Mouse (Mus musculus) gastrocnemius, postnatal 4 days (tissue): Measurements from ENCODE around the gene Neurod1. TPM values are rescaled to one million over a fixed set of nuclear protein-coding genes. Genes with fewer than 3 reads are reported as not detected.
A peak's percentile ranks its signal among the peaks of the same experiment; 100 is the strongest.

Source experiments
- DNase-seq, 2 experiments: peaks; one replicate each; pipeline ENCODE4 v3.0.0; 2021 to 2022; ENCODE audit warnings: low spot score in 2 of 2, mixed read lengths in 2 of 2
- long read RNA-seq, 2 experiments: library from polyadenylated mRNA; stranded (forward); transcript quantifications; one replicate each; pipeline ENCODE4 v2.0.0; 2021
- total RNA-seq, 2 experiments: library from RNA; stranded (reverse); gene quantifications; 2 replicates each; pipeline ENCODE4 v1.2.3; 2021

Gene Neurod1
- not detected for total RNA-seq
- long read RNA-seq, experiment 1: 0 reads
- long read RNA-seq, experiment 2: 0 reads

DNA sequence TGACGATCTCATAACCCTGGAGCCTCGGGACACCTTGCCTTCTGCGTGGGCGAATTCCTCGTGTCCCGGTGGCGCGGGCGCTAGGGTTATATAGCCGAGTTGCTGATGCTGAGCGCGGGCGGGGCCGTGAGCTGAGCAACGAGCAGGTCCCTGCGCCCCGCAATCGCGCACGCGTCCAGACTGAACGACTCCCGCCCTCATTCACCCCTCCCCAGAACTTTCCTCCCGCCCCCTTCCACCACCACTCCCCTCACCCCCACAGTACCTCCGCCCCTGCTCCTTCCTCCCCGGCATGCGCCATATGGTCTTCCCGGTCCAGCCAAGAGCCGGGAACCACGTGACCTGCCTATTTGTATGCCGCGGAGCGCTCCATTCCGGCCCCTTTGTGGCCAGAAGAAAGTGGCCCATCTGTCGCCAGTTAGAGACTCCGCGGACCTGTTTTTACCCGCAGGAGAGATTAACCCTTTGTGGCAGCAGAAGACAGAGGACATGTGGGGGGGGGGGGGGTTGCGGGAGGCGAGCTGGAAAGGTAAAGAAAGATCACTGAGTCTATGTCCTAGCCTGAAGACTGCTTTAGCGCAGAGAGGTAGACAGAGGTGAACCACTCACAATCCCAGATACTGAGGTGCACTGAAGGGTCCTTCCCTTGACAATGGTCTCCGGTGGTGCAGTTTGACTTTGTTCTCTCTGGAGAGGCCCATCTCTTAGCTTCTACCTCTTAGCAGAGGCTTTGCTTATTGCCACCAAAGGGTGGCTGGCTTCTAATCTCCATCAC lies at the start of gene Neurod1, which contains the start of gene Cerkl:
Neurod1 (minus strand) TSS at position 177 of the 775 bp plus-strand sequence.
Cerkl (minus strand) TSS at position 211 of the 775 bp plus-strand sequence.
- no peak for DNase-seq

DNA sequence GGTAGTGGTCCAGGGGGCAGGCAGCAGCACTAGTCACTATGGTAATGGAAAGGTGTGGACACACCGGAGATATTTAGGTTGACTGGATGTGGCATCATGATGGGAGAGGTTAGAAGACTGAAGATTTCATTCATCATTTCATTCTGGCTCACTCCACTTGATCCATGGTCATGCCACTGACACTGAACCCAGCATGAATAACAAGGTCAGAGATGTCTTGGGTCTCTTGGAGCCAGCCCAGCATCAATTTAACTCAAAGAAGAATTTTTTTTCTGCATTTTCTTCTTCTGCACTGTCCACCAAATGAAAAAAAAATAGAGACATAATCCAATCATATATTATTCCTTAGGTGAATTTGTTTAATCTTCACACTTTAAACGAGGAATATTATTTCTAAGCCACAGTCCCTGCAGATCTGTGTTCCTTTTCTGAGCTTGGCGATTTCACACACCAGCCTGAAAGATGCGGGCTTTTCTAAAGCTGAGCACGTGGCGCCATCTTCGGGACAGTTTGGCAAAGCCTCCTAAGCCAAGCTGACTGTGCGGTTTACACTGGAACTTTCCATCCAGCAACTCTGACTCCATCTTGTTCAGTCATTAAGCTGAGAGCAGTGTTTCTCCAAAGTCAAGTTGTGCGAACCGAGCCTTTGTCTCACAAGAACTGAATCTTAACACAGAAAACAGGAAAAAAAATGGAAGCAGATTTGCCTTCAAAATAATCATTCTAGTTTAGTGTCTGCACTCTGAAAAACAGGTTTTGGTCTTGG lies 42.6 kb upstream of the Neurod1 start:
- peak; percentile 18 to 54 for DNase-seq

DNA sequence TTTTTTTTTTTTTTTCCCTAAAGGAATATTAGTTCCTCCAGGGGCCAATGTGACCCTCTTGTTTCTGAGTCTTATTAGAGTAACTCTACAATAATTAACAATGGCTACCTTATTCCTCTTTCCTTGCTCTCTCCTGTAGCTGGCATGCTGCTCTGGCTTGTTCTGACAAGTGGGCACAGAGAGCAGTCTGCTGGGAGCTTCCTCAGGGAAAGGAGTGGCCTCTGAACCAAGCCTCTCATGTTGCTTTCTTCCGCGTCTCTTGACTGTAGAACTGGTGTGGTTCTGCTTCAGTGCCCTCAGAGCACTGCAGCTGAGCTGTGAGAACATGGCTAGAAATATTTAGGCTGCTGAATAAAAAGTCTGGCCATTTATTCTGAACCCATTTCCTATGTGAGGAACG lies 28.6 kb upstream of the Neurod1 start:
- no peak for DNase-seq

DNA sequence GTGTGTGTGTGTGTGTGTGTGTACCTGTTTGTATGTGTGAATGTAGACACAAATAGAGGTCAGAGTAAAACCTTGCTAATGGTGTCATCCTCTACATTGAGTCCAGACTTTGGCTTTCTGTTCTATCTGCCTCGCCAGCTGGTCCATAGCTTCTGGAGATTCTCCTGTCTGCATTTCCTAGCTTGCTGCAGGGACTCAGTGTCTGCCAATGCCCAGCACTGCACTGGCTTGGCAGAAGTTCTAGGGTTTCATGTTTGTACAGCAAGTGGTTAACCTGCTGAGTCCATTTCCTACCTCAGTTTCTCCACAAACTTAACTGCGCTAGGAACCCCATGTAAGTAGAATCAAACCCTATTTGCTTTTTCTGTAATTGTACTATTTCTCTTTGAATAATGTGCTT lies 26.0 kb upstream of the Neurod1 start:
- DNase-seq: no peak

DNA sequence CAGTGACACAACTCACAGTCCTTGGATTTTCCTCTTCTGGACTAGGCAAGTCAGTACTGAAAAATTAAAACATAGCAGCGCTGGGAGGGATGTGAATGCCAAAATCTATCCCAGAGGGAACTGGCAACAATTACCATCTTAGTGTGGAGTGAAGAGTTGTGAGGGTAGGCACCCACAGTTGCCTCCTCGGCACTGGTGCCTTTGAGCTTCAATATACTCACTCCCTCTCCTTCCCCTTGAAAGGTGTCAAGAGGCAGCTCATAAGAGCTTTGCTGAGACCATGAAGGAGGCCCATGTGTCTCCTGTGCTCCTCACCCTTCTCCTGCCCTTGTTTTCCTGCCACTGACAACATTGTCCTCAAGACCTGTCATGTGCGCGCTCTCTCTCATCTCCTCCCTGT lies 5.9 kb upstream of the Neurod1 start:
- DNase-seq: no peak

DNA sequence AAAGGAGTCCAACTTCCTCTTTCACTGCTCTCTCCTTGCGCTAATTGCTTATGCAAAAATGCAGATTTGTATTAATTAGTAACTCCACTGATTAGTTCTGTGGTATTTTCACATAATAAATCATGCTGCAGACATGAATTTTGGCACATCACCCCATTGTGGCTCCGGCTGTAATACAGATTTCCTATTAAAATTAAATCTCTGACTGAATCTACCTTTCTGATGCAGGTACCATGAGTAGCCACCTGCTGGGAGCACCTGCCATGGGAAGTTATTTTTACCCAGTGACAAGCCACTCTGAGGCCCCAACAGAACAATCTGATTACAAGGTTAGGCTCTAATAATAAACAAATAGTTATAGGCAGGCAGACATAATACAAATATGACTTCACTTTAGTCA lies 5.3 kb upstream of the Neurod1 start:
- DNase-seq: no peak

DNA sequence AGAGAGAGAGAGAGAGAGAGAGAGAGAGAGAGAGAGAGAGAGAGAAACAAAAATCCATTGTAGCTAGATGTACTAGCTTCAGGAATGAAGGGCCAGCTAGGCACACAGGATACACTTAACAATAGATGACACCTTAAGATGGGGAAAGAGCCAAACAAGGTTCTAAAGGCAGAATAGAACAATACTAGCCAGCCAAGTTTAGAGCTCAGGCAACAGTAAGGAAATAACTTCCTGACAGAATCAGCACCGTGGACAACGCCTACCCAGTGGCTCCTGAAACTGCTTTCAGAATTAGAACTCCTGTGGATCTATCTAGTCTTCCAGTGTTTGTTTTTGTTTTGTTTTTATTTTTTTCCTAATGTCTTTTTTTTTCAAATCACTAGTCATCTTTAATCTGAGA lies 4.0 kb upstream of the Neurod1 start:
- DNase-seq: no peak

DNA sequence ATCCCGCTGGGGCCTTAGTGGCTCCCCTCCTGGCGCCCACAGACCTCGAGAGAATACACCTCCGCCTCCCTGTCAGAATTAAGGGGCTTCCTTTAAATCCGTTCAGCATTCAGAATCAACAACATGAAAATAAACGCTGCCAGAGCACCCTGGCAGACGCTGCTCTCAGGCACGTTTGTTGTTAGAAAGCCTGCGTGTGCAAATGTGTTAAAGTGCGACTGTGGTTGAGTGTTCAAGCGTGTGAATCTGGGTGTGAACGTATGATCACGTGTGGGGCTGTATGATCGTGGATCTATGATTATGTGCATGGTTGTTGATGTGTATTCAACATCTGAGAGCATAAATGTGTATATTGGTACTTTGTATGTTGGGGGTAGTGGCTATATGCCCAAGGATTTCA lies 3.6 kb upstream of the Neurod1 start:
- no peak for DNase-seq

DNA sequence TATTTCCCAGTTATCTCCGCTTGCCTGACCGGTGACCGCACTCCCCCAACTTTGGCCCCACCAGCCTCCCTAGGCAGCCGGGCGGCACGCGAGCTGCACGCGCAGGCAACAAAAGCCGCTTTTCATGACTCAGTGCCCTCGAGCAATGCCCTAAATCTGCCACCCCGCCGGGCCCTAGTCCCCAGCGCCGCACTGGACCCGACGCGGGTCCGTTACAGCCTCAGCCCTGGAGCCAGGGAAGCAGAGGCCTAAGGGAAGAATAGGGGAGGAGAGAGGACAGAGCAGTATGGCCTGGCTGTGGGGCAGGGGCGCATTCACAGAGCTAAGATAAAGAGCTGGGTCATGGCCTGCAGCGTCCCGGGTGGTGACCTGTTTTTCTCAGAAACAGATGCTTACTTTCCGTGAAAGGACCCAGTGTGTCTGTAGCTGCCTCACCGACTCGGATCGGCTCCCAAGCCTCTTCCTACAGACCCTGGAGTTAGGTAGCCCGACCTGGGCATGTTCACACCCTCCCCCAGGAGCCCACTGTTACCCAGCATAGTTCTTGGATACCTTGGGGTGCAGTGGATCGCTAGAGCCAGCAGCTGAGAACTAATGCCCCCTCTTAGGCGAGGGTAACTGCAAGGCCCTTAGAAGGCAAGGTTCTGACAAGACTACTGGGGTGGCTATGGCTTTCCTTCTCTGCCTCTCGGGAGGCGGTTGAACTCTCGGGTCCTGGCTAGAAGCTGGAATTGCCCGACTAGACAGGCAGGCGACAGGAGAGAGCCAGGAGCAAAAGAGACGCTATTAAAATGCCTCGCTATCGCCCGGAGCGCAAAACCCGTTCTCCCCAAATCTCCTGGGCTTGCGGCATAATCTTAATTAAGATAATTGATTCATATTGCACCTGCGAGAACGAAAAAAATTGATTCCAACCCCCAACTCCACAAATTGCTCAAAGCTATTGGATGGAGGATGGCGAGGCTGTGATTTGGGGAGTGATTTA lies 2.8 kb upstream of the Neurod1 start:
- DNase-seq: no peak

DNA sequence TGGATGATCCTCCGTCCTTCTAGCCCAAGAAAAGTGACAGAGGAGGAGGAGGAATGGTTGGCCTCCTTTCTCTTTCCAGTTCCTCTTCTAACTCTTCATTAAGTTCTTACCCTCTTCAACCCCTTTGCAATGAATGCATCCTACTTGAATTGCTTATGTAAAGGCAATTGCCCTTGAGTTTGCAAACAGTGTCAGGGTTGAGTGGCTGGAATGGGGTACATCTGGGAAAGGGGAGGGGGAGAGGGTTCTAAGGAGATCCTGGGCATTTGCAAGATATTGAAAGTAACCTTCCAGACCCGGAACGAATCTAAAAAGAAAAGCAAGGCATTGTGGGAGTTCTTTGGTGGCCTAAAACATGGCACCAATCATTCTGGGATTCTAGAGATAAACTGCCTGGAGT lies 1.4 kb upstream of the Neurod1 start:
- DNase-seq: no peak

DNA sequence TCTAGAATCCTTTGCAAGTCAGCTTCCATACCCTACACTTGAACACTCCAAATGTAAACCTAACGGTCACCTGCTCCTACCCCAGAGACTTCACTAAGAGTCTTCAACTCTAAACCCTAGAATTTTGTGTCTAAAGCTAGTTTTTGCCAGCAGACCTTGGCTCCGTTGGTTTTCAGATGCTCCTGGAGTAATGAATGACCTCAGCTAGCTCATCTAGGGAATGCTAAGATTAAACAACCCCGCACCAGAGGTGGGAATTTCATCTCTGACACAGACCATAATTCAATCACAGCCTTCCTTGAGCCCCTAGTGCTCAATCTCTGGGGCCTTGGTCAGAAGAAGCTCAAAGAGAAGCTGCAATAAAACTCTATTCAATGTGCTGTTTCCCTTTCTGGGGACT lies 883 bp upstream of the Neurod1 start:
- no peak for DNase-seq

DNA sequence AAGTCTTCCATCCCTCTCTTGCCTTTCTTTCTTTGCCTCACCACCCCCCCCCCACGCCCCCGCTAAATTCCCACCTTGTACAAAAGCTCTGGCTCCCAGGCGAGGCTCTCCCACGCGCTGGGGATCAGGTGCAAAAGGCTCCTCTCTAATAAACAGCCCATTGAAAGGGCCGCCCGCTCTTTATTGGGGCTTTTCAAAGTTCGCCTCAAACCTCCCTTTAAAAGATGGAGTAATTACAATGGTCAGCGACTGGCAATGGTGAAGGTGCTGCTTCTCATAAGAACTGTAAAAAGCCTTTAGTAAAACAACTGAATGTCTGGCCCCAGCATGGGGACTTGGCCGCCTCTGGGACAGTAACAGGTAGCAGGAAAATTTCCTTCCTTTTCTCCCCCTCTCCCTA lies 905 bp downstream of the Neurod1 start:
- DNase-seq: no peak

DNA sequence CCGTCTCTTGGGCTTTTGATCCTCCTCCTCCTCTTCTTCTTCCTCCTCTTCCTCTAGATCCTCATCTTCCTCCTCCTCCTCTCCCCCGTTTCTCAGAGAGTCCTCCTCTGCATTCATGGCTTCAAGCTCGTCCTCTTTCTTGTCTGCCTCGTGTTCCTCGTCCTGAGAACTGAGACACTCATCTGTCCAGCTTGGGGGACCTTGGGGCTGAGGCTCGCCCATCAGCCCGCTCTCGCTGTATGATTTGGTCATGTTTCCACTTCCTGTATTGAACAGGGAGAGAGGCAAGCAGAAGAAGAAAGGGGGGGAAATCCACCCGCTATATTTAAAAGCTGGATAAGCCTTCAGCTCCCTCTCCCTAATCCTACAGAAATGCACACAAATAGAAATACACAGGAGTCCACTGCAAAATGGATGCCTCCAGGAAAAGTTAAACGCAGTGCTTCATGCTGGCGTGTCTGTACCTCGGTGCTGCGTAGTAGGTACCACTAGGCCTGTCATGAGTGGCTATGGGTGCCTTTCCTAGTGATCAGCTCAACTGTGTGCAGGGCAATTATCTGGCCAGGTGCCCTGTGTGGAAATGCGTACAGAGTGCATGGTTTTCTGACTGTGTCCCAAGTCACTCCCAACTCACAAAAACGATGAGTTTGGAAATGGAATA lies 1.6 kb downstream of the Neurod1 start:
- DNase-seq: no peak

DNA sequence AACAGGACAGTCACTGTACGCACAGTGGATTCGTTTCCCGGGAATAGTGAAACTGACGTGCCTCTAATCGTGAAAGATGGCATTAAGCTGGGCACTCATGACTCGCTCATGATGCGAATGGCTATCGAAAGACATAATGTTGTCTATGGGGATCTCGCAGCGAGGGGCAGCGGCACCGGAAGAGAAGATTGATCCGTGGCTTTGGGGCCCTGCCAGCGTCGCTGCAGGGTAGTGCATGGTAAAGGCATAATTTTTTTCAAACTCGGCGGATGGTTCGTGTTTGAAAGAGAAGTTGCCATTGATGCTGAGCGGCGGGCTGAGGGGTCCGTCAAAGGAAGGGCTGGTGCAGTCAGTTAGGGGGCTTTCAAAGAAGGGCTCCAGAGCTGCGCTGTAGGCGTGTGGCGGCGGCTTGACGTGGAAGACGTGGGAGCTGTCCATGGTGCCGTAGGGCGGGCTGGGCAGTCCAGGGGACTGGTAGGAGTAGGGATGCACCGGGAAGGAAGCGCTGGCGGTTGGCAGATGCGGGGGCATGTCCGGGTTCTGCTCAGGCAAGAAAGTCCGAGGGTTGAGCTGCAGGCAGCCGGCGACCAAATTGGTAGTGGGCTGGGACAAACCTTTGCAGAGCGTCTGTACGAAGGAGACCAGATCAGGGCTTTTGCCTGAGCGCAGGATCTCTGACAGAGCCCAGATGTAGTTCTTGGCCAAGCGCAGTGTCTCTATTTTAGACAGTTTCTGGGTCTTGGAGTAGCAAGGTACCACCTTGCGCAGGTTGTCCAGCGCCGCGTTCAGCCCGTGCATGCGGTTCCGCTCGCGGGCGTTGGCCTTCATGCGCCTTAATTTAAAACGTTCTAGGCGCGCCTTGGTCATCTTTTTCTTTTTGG lies 2.4 kb downstream of the Neurod1 start:
- peak; percentile 74 to 84 for DNase-seq

DNA sequence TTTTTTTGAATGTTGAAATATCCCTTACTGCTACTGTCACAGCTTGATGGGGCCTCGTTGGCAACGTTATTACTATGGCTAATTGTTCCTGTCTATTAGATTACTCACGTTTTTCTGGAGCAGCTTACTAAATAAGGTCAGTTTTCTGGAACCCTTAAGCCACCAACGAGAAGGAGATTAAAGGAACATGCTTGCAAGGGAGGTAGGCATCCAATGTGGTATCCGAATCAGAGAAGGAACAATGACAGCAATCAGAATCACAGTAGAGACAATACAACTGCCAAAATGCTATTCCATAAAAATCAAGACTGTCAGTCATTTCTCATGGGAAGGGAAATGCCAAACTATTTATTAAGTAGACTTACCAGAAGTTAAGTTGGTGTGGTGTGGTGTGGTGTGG lies 5.1 kb downstream of the Neurod1 start:
- no peak for DNase-seq

DNA sequence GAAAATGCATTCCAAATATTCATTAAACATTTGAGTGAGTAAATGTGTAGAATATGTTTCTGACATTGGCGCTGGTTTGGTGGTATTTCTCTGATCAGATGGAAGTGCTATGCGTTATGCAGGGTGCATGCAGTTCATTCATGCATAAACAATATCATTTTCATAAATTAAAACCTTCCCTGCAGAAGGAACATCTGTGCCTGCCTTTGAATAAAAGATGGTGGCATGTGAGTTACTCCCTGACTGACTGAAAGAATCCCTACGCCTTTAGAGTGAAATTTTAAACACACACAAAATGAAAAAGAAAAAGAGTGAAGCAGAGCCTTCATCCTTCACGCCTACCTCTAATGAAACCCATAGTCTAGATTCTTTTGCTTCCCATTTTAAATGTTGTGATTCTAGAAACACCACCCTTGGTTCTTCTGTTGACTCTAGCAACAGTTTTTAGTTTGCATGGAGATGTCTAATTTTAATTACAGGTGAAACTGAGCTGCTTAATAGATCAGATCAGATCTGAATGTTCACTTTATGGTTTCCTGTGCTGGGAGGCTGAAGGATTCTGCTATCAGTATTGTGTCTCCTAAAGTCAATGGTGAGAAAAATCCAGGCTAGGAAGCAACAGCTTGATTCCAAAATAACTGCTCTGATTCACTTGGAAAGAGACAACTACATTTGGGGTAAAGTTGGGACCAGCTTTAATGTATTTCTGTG lies 5.7 kb downstream of the Neurod1 start:
- DNase-seq: no peak

DNA sequence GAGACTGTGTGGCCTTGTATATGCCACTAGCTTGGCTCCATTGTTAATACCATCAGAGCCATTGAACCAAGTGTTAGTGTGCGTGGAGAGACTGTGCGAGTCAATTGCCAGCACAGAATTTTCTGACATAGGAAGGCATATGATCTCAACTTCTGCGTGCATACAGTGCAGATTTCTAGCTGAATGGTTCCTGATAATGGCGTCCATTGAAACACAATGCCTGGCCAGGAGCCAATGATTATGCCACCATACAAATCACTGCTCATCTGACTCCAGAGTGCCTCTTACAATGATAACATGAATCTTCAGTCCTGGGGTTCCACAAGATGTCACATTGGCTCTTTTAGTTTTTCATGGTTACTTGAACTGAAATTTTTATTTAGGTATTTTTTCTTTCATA lies 7.2 kb downstream of the Neurod1 start:
- DNase-seq: no peak

DNA sequence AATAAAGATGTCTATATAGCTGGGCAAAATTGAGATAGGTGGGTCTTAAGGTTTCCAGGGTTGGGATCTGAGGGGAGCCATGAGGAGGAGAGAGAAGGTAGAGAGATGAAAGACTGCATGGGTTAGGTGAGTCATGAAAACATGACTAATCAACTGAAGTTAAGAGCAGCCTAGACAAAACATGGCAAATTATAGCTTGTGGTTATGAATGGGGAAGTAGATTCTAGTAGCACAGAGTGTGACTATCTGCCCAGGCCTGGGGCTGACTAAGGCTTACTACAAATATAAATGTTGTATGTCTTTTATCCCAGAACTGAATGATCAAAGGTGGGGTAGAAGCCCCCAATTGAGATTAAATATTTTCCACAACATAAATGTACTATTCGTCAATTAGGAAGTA lies 9.4 kb downstream of the Neurod1 start:
- no peak for DNase-seq
